Mouse (Mus musculus): ENCODE results near the gene Pear1. TPM values are rescaled to one million over a fixed set of nuclear protein-coding genes. Genes with fewer than 3 reads are reported as not detected.
A peak's percentile ranks its signal among the peaks of the same experiment; 100 is the strongest.

Pear1 gene
- polyA plus RNA-seq, 1 experiment from 2014 or later, result 10.2 TPM

- no peak overlapping the region for H3K27ac ChIP-seq
- no peak for ATAC-seq
- H3K36me3 ChIP-seq, result no peaks in the 10 kb centered on the region
- H3K9ac ChIP-seq, result no peak overlapping the region
- peaks cover 71% of the 10 kb centered on the region for H3K27me3 ChIP-seq (replicated peaks)
- no peaks in the 10 kb centered on the region for H3K4me1 ChIP-seq
- H3K4me2 ChIP-seq, result no peak overlapping the region
- H3K4me3 ChIP-seq, result no peak overlapping the region
- no peaks in the 10 kb centered on the region for H3K9me3 ChIP-seq (replicated peaks)
- 52% methylated on average over 23 of the region's 23 CpGs for WGBS (ENCODE audit: insufficient replicate concordance)
These were observed 45.8 kb downstream of the Pear1 start for GRCm38 (mm10) chr3:87778283-87778682.

GRCm38 (mm10) chr3:87771088-87771487 is 53.0 kb downstream of the Pear1 start:
- Histone ChIP-seq H3K36me3 (no peaks in the 10 kb centered on the region), H3K27ac (no peak overlapping the region), H3K4me2 (no peak overlapping the region), H3K9ac (no peak overlapping the region), H3K4me1 (peaks cover 18% of the 10 kb centered on the region), H3K4me3 (no peak overlapping the region), H3K9me3 (replicated peaks) (no peaks in the 10 kb centered on the region), H3K27me3 (replicated peaks) (peaks cover 41% of the 10 kb centered on the region)
- ATAC-seq, result peak; percentile 22; the same call in 1 of the 2 replicates
- WGBS (ENCODE audit: insufficient replicate concordance), result 27% methylated on average over 6 of the region's 6 CpGs

GRCm38 (mm10) chr3:87770280-87770679 is 53.8 kb downstream of the Pear1 start:
- Histone ChIP-seq H3K27me3 (replicated peaks) (peaks cover 43% of the 10 kb centered on the region), H3K4me1 (peaks cover 24% of the 10 kb centered on the region), H3K4me3 (no peak overlapping the region), H3K9ac (no peak overlapping the region), H3K4me2 (no peak overlapping the region), H3K9me3 (replicated peaks) (no peaks in the 10 kb centered on the region), H3K27ac (no peak overlapping the region), H3K36me3 (no peaks in the 10 kb centered on the region)
- WGBS (ENCODE audit: insufficient replicate concordance), result under 1% methylated on average over 4 of the region's 4 CpGs
- ATAC-seq, result no peak

- ATAC-seq, result no peak
- 63% methylated on average over 8 of the region's 8 CpGs for WGBS (ENCODE audit: insufficient replicate concordance)
- Histone ChIP-seq H3K4me2 (no peak overlapping the region), H3K36me3 (no peaks in the 10 kb centered on the region), H3K4me1 (peaks cover 30% of the 10 kb centered on the region), H3K9me3 (replicated peaks) (no peaks in the 10 kb centered on the region), H3K9ac (no peak overlapping the region), H3K27me3 (replicated peaks) (peaks cover 46% of the 10 kb centered on the region), H3K4me3 (no peak overlapping the region), H3K27ac (no peak overlapping the region)
These were observed 54.6 kb downstream of the Pear1 start for GRCm38 (mm10) chr3:87769506-87769905.

GRCm38 (mm10) chr3:87768844-87769243 is 55.3 kb downstream of the Pear1 start:
- WGBS (ENCODE audit: insufficient replicate concordance), result under 1% methylated on average over 37 of the region's 37 CpGs
- Histone ChIP-seq H3K4me1 (peaks cover 37% of the 10 kb centered on the region), H3K4me3 (peak overlapping the region; percentile 51), H3K27ac (no peak overlapping the region), H3K9ac (peak overlapping the region; percentile 64), H3K27me3 (replicated peaks) (peaks cover 46% of the 10 kb centered on the region), H3K36me3 (no peaks in the 10 kb centered on the region), H3K9me3 (replicated peaks) (no peaks in the 10 kb centered on the region), H3K4me2 (peak overlapping the region; percentile 58)
- ATAC-seq, result peak; percentile 52

GRCm38 (mm10) chr3:87768431-87768830 is 55.7 kb downstream of the Pear1 start:
- H3K4me2 ChIP-seq, result peak overlapping the region; percentile 58
- 0 out of 2 replicates have a peak overlapping the region, but pooled peaks have one; percentile 61 for H3K27ac ChIP-seq
- peak overlapping the region; percentile 64 for H3K9ac ChIP-seq
- WGBS (ENCODE audit: insufficient replicate concordance), result 26% methylated on average over 6 of the region's 6 CpGs
- no peaks in the 10 kb centered on the region for H3K36me3 ChIP-seq
- peaks cover 46% of the 10 kb centered on the region for H3K27me3 ChIP-seq (replicated peaks)
- H3K4me3 ChIP-seq, result peak overlapping the region; percentile 51
- H3K4me1 ChIP-seq, result peaks cover 41% of the 10 kb centered on the region
- no peak for ATAC-seq
- H3K9me3 ChIP-seq (replicated peaks), result no peaks in the 10 kb centered on the region

GRCm38 (mm10) chr3:87767764-87768163 is 56.3 kb downstream of the Pear1 start:
- Histone ChIP-seq H3K27ac (peak overlapping the region; percentile 61), H3K9me3 (replicated peaks) (no peaks in the 10 kb centered on the region), H3K4me2 (peak overlapping the region; percentile 58), H3K4me1 (peaks cover 47% of the 10 kb centered on the region), H3K4me3 (peak overlapping the region; percentile 51), H3K9ac (no peak overlapping the region), H3K27me3 (replicated peaks) (peaks cover 42% of the 10 kb centered on the region), H3K36me3 (no peaks in the 10 kb centered on the region)
- no peak for ATAC-seq
- WGBS (ENCODE audit: insufficient replicate concordance), result 51% methylated on average over 8 of the region's 8 CpGs

- H3K27ac ChIP-seq, result peak overlapping the region; percentile 78
- H3K9me3 ChIP-seq (replicated peaks), result no peaks in the 10 kb centered on the region
- no peaks in the 10 kb centered on the region for H3K36me3 ChIP-seq
- H3K27me3 ChIP-seq (replicated peaks), result peaks cover 28% of the 10 kb centered on the region
- no peak overlapping the region for H3K4me3 ChIP-seq
- H3K4me1 ChIP-seq, result peaks cover 56% of the 10 kb centered on the region
- peak overlapping the region; percentile 47 for H3K4me2 ChIP-seq
- ATAC-seq, result no peak
- 62% methylated on average over 3 of the region's 3 CpGs for WGBS (ENCODE audit: insufficient replicate concordance)
- no peak overlapping the region for H3K9ac ChIP-seq
These were observed 57.8 kb downstream of the Pear1 start for GRCm38 (mm10) chr3:87766284-87766667.

GRCm38 (mm10) chr3:87765631-87766283 is 58.3 kb downstream of the Pear1 start:
- peak overlapping the region; percentile 78 for H3K27ac ChIP-seq
- peaks cover 58% of the 10 kb centered on the region for H3K4me1 ChIP-seq
- ATAC-seq, result no peak
- no peak overlapping the region for H3K9ac ChIP-seq
- no peaks in the 10 kb centered on the region for H3K9me3 ChIP-seq (replicated peaks)
- H3K4me2 ChIP-seq, result peak overlapping the region; percentile 47
- peaks cover 28% of the 10 kb centered on the region for H3K27me3 ChIP-seq (replicated peaks)
- H3K4me3 ChIP-seq, result no peak overlapping the region
- 39% methylated on average over 5 of the region's 5 CpGs for WGBS (ENCODE audit: insufficient replicate concordance)
- H3K36me3 ChIP-seq, result no peaks in the 10 kb centered on the region

- ATAC-seq, result peak; percentile 52
- WGBS (ENCODE audit: insufficient replicate concordance), result 12% methylated on average over 10 of the region's 10 CpGs
- Histone ChIP-seq H3K27ac (peak overlapping the region; percentile 78), H3K4me1 (peaks cover 58% of the 10 kb centered on the region), H3K27me3 (replicated peaks) (peaks cover 28% of the 10 kb centered on the region), H3K9me3 (replicated peaks) (no peaks in the 10 kb centered on the region), H3K9ac (no peak overlapping the region), H3K36me3 (no peaks in the 10 kb centered on the region), H3K4me2 (peak overlapping the region; percentile 47), H3K4me3 (no peak overlapping the region)
These were observed 59.0 kb downstream of the Pear1 start for GRCm38 (mm10) chr3:87765091-87765490.

- WGBS (ENCODE audit: insufficient replicate concordance), result 16% methylated on average over 10 of the region's 10 CpGs
- peaks cover 28% of the 10 kb centered on the region for H3K27me3 ChIP-seq (replicated peaks)
- peak overlapping the region; percentile 47 for H3K4me2 ChIP-seq
- no peak overlapping the region for H3K4me3 ChIP-seq
- no peak for ATAC-seq
- peak overlapping the region; percentile 78 for H3K27ac ChIP-seq
- no peaks in the 10 kb centered on the region for H3K9me3 ChIP-seq (replicated peaks)
- H3K4me1 ChIP-seq, result peaks cover 61% of the 10 kb centered on the region
- no peak overlapping the region for H3K9ac ChIP-seq
- H3K36me3 ChIP-seq, result no peaks in the 10 kb centered on the region
These were observed 59.6 kb downstream of the Pear1 start for GRCm38 (mm10) chr3:87764506-87764905.

- WGBS (ENCODE audit: insufficient replicate concordance), result 17% methylated on average over 13 of the region's 15 CpGs
- Histone ChIP-seq H3K36me3 (peaks cover 4% of the 10 kb centered on the region; the same call in 1 of the 2 replicates), H3K9me3 (replicated peaks) (no peaks in the 10 kb centered on the region), H3K4me3 (peak overlapping the region; percentile 16; the same call in 1 of the 2 replicates), H3K27me3 (replicated peaks) (peaks cover 24% of the 10 kb centered on the region), H3K27ac (peak overlapping the region; percentile 78), H3K9ac (no peak overlapping the region), H3K4me2 (peak overlapping the region; percentile 47), H3K4me1 (peaks cover 67% of the 10 kb centered on the region)
- no peak for ATAC-seq
These were observed 60.3 kb downstream of the Pear1 start for GRCm38 (mm10) chr3:87763683-87764289.

Measured in liver, embryonic 12.5 days (tissue).